Mouse (Mus musculus): ENCODE data around the gene Sbno2. TPM values are rescaled to one million over a fixed set of nuclear protein-coding genes. Genes with fewer than 3 reads are reported as not detected.
"Not testable (repeated sequence)": the region's sequence is repeated elsewhere in the genome, so short reads cannot be mapped to it uniquely, and the experiment has no call there.

The Sbno2 gene
- total and polyA plus RNA-seq, 2 experiments from 2014 or later, result 6.8 to 24.2 TPM

DNA sequence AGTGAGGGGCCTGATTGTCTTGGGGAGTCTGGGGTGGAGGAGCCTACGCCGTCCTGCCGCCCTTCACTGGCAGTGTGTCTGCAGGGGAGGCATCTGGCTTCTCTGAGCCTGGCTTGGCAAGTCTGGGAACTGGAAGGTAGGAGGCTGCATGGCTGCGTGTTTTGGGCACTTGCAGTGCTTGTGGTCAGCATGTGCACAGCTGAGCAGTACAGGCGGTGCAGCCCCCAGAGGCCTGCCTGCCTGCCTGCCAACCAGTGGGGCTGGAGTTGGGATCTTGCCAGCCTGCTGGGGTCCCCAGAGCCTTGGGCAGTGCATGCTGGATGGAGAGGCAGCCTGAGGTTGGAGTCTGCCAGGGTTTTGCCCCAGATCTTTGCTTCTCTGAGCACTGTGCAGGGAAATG, 42.3 kb downstream of the Sbno2 start:
- no peak overlapping the region for H3K27ac ChIP-seq (ENCODE audit: low read depth, low read length)
- H3K27me3 ChIP-seq (ENCODE audit: insufficient read depth, low read length), result no peaks in the 10 kb centered on the region

GRCm38 (mm10) chr10:80057683-80058326, 47.6 kb downstream of the Sbno2 start:
- ATAC-seq, result no peak
- Histone ChIP-seq H3K27ac (ENCODE audit: low read depth, low read length) (no peak overlapping the region), H3K4me2 (ENCODE audit: low read depth) (no peak overlapping the region), H3K36me3 (ENCODE audit: insufficient read depth) (peaks cover 59% of the 10 kb centered on the region), H3K27me3 (ENCODE audit: insufficient read depth, low read length) (no peaks in the 10 kb centered on the region), H3K4me1 (ENCODE audit: insufficient read depth) (peaks cover 7% of the 10 kb centered on the region; the same call in 1 of the 2 replicates), H3K9me3 (ENCODE audit: low read length) (no peaks in the 10 kb centered on the region), H3K4me3 (ENCODE audit: low read depth, low read length) (no peak overlapping the region), H3K9ac (no peak overlapping the region)
- no peak for TF ChIP-seq CTCF (IDR thresholded peaks at IDR 0.05; ENCODE audit: low read depth)
- WGBS, result 80% methylated on average over 30 of the region's 30 CpGs
- no peak for DNase-seq

More for the DNA sequence above, 42.3 kb downstream of the Sbno2 start:
- no peak overlapping the region for H3K9ac ChIP-seq
- ATAC-seq, result peak; percentile 36; the same call in 1 of the 2 replicates
- peaks cover 60% of the 10 kb centered on the region for H3K36me3 ChIP-seq (ENCODE audit: insufficient read depth)
- 79% methylated on average over 5 of the region's 5 CpGs for WGBS
- TF ChIP-seq CTCF (IDR thresholded peaks at IDR 0.05; ENCODE audit: low read depth), result no peak
- DNase-seq, result no peak
- H3K9me3 ChIP-seq (ENCODE audit: low read length), result no peaks in the 10 kb centered on the region
- no peak overlapping the region for H3K4me2 ChIP-seq (ENCODE audit: low read depth)
- H3K4me1 ChIP-seq (ENCODE audit: insufficient read depth), result no peaks in the 10 kb centered on the region
- no peak overlapping the region for H3K4me3 ChIP-seq (ENCODE audit: low read depth, low read length)

- H3K9ac ChIP-seq, result no peak overlapping the region
Observed at GRCm38 (mm10) chr10:80056976-80057682, 48.2 kb downstream of the Sbno2 start.

DNA sequence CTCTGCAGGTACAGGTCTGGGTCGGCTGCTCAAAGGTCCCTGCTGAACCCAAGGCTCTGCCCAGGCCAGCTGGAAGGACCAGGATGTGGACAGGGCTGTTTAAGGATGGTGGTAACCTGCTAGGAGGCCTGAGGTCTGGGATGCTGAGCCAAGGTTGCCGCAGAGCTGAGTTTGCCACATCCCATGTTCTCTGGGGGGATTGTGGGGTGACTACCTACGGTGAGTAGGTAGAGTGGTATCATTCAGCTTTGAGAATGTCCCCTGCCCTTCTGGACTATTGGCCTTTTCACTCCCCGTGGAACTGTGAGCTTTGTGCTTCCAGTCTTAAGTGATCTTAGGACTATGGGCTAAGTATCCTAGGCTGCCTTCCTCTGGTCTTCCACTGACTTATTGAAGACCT, 48.9 kb downstream of the Sbno2 start:
- no peak for TF ChIP-seq CTCF (IDR thresholded peaks at IDR 0.05; ENCODE audit: low read depth)
- Histone ChIP-seq H3K9ac (no peak overlapping the region), H3K4me1 (ENCODE audit: insufficient read depth) (peaks cover 7% of the 10 kb centered on the region; the same call in 1 of the 2 replicates), H3K9me3 (ENCODE audit: low read length) (no peaks in the 10 kb centered on the region), H3K27me3 (ENCODE audit: insufficient read depth, low read length) (no peaks in the 10 kb centered on the region), H3K4me2 (ENCODE audit: low read depth) (no peak overlapping the region), H3K27ac (ENCODE audit: low read depth, low read length) (no peak overlapping the region), H3K4me3 (ENCODE audit: low read depth, low read length) (no peak overlapping the region), H3K36me3 (ENCODE audit: insufficient read depth) (peaks cover 49% of the 10 kb centered on the region)
- ATAC-seq (no peak), DNase-seq (no peak)
- WGBS, result 80% methylated on average over 4 of the region's 4 CpGs

More at GRCm38 (mm10) chr10:80056976-80057682, 48.2 kb downstream of the Sbno2 start:
- Histone ChIP-seq H3K4me1 (ENCODE audit: insufficient read depth) (peaks cover 7% of the 10 kb centered on the region; the same call in 1 of the 2 replicates), H3K36me3 (ENCODE audit: insufficient read depth) (peaks cover 52% of the 10 kb centered on the region), H3K27me3 (ENCODE audit: insufficient read depth, low read length) (no peaks in the 10 kb centered on the region), H3K9me3 (ENCODE audit: low read length) (no peaks in the 10 kb centered on the region), H3K4me3 (ENCODE audit: low read depth, low read length) (no peak overlapping the region), H3K27ac (ENCODE audit: low read depth, low read length) (no peak overlapping the region), H3K4me2 (ENCODE audit: low read depth) (no peak overlapping the region)
- no peak for TF ChIP-seq CTCF (IDR thresholded peaks at IDR 0.05; ENCODE audit: low read depth)
- DNase-seq, result no peak
- ATAC-seq, result no peak
- 92% methylated on average over 27 of the region's 27 CpGs for WGBS

GRCm38 (mm10) chr10:80055891-80056290, 49.5 kb downstream of the Sbno2 start:
- peaks cover 7% of the 10 kb centered on the region; the same call in 1 of the 2 replicates for H3K4me1 ChIP-seq (ENCODE audit: insufficient read depth)
- no peak overlapping the region for H3K4me3 ChIP-seq (ENCODE audit: low read depth, low read length)
- no peaks in the 10 kb centered on the region for H3K27me3 ChIP-seq (ENCODE audit: insufficient read depth, low read length)
- H3K9me3 ChIP-seq (ENCODE audit: low read length), result no peaks in the 10 kb centered on the region
- H3K4me2 ChIP-seq (ENCODE audit: low read depth), result peak overlapping the region; percentile 77; the same call in 1 of the 2 replicates
- no peak for ATAC-seq
- H3K36me3 ChIP-seq (ENCODE audit: insufficient read depth), result peaks cover 46% of the 10 kb centered on the region
- TF ChIP-seq CTCF (IDR thresholded peaks at IDR 0.05; ENCODE audit: low read depth), result no peak
- no peak overlapping the region for H3K27ac ChIP-seq (ENCODE audit: low read depth, low read length)
- WGBS, result 89% methylated on average over 9 of the region's 10 CpGs
- DNase-seq, result no peak
- H3K9ac ChIP-seq, result no peak overlapping the region

- no peak for ATAC-seq
- Histone ChIP-seq H3K9ac (no peak overlapping the region), H3K4me1 (ENCODE audit: insufficient read depth) (peaks cover 7% of the 10 kb centered on the region; the same call in 1 of the 2 replicates), H3K4me3 (ENCODE audit: low read depth, low read length) (no peak overlapping the region), H3K4me2 (ENCODE audit: low read depth) (peak overlapping the region; percentile 77; the same call in 1 of the 2 replicates), H3K27me3 (ENCODE audit: insufficient read depth, low read length) (no peaks in the 10 kb centered on the region), H3K36me3 (ENCODE audit: insufficient read depth) (peaks cover 45% of the 10 kb centered on the region), H3K27ac (ENCODE audit: low read depth, low read length) (no peak overlapping the region), H3K9me3 (ENCODE audit: low read length) (no peaks in the 10 kb centered on the region)
- TF ChIP-seq CTCF (IDR thresholded peaks at IDR 0.05; ENCODE audit: low read depth), result no peak
- no peak for DNase-seq
- WGBS, result 79% methylated on average over 5 of the region's 5 CpGs
Observed at GRCm38 (mm10) chr10:80055364-80055763, 50.0 kb downstream of the Sbno2 start.

GRCm38 (mm10) chr10:80054911-80055310, 50.5 kb downstream of the Sbno2 start:
- not testable (repeated sequence) for H3K27me3 ChIP-seq (ENCODE audit: insufficient read depth, low read length); ATAC-seq; DNase-seq; H3K4me1 ChIP-seq (ENCODE audit: insufficient read depth); H3K9me3 ChIP-seq (ENCODE audit: low read length)
- Histone ChIP-seq H3K36me3 (ENCODE audit: insufficient read depth) (peaks cover 40% of the 10 kb centered on the region), H3K4me3 (ENCODE audit: low read depth, low read length) (peak overlapping the region; percentile 93), H3K27ac (ENCODE audit: low read depth, low read length) (0 out of 2 replicates have a peak overlapping the region, but pooled peaks have one; percentile 15), H3K9ac (peak overlapping the region; percentile 95), H3K4me2 (ENCODE audit: low read depth) (peak overlapping the region; percentile 77)
- 21% methylated on average over 3 of the region's 3 CpGs for WGBS

Measured in forebrain, postnatal 0 days (tissue).